Mouse (Mus musculus) E14TG2a.4 (cell line): ENCODE results near the gene Idh1.

Experiments used
- CTCF ChIP-seq: conservative IDR thresholded peaks from 2 replicates; pipeline ENCODE4 v1.5.1; 2014; ENCODE audit warnings: low read length
- POU5F1 ChIP-seq: IDR thresholded peaks from 2 replicates; pipeline ENCODE4 v1.6.1; 2014; ENCODE audit warnings: low read length, borderline replicate concordance

GRCm38 (mm10) chr1:65171579-65171978 is 14.7 kb downstream of the Idh1 start:
- TF ChIP-seq CTCF (no peak), POU5F1 (no peak)
